Mouse (Mus musculus) neutrophil, adult 65 days (primary cell): Measurements from ENCODE around the gene Olfr177. TPM values are rescaled to one million over a fixed set of nuclear protein-coding genes. Genes with fewer than 3 reads are reported as not detected.

ENCODE experiments used
- total RNA-seq: library from RNA; stranded (reverse); gene quantifications from 2 replicates; pipeline ENCODE4 v1.2.4, GENCODE M21; 2023

Gene Olfr177
- total RNA-seq: not detected in 2 replicates

DNA sequence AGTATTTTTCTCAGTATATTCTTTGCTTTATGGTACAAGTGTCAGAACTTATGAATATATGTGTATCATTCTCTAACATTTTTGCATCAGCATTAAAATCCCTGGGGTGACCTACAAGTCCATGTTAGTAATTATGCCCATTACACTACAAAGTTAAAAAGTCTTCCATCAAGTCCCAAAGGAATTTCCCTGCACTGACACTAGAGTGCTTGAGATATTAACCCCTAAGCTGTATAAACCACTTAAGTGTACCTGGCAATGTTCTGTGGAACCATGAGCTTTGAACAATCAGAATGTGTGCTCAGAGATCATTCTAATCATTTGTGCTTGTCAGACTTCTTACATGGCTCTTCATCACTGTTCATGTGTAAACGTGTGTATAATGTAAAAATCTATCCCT, at the start of gene Olfr177:
Gene Olfr177 (minus strand): TSS at position 101 of the 400 bp plus-strand sequence.

DNA sequence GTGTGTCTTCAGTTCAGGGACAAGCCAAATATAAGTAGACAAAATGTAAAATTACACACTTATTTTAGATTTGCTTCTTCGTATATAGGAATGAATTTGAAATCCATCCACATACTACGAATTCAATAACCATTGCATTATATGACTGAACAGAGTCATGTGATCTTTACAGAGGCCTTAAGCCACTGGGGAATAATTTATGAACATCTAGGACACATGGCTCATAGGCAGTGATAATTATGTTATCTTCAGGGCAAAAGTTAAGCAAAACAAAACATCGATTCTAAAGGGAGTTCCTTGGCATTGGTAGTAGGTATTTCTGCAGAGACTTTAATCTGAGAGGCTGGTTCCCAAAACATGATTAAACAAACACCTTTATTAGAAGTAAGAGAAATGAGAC, 17.4 kb upstream of the Olfr177 start, which contains the start of gene Olfr178:
Gene Olfr178 (minus strand): TSS at position 101 of the 400 bp plus-strand sequence.

DNA sequence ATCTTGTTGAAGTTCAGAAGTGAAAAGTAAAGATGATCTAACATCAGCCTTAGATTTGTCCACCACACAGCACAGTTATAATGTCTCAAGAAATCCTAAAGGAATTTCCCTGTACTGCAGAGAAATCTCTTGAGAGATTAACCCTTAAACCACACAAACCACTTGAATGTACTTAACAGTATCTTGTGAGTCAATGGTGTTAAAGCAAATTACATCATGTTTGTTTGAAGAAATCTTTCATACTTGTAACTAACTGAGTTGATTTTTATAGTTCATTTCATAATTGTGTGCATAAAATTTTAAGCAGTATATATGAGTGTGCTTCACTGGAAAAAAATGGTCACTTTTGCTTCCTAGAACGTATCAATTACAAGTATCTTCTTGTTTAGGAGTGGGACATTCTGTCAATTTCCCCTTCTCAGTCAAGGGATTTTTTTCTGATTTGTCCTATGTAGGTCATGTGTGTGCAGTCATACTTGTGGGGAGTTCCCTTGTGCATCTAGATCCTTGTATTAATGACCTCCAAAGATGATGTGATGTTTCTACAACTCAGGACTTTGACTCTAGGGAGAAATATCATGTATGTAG, 47.7 kb downstream of the Olfr177 start, which contains the start of gene Olfr175-ps1:
Gene Olfr175-ps1 (minus strand): TSS at position 51 of the 588 bp plus-strand sequence.

Other genes starting within 250 kb of the Olfr177 start
- not detected in 2 replicates for gene E330017A01Rik, start 236.0 kb downstream of the Olfr177 start, total RNA-seq
- gene Cpox, start 204.5 kb downstream of the Olfr177 start, total RNA-seq: 5.4 and 9.7 TPM in 2 replicates
- 0.25 and 0.95 TPM in 2 replicates for gene Gpr15, start 155.7 kb downstream of the Olfr177 start, total RNA-seq
- gene Cldnd1, start 146.9 kb downstream of the Olfr177 start, total RNA-seq: 29.3 and 30.6 TPM in 2 replicates
- gene Olfr172, start 111.6 kb downstream of the Olfr177 start, total RNA-seq: not detected in 2 replicates
- gene Olfr173, start 74.5 kb downstream of the Olfr177 start, total RNA-seq: not detected in 2 replicates
- not detected in 2 replicates for gene Olfr175-ps1, start 48.0 kb downstream of the Olfr177 start, total RNA-seq
- gene Olfr178, start 17.3 kb upstream of the Olfr177 start, total RNA-seq: not detected in 2 replicates
- gene Olfr181, start 54.0 kb upstream of the Olfr177 start, total RNA-seq: not detected in 2 replicates
- gene Olfr180, start 54.6 kb upstream of the Olfr177 start, total RNA-seq: not detected in 2 replicates
- gene Olfr183, start 120.6 kb upstream of the Olfr177 start, total RNA-seq: not detected in 2 replicates
- gene Olfr186, start 155.5 kb upstream of the Olfr177 start, total RNA-seq: not detected in 2 replicates
- gene Olfr187, start 165.0 kb upstream of the Olfr177 start, total RNA-seq: not detected in 2 replicates
- gene Olfr190, start 203.2 kb upstream of the Olfr177 start, total RNA-seq: not detected in 2 replicates
- not detected in 2 replicates for gene Olfr191, start 215.1 kb upstream of the Olfr177 start, total RNA-seq
- gene Olfr193, start 237.1 kb upstream of the Olfr177 start, total RNA-seq: not detected in 2 replicates
- gene Olfr194, start 246.3 kb upstream of the Olfr177 start, total RNA-seq: not detected in 2 replicates